ENCODE assay signal across 15 mouse cellular contexts in genomic region chr10:14401744-14402143, GRCm38 (mm10).
DNase-seq lines count a peak whose midpoint lies in the region; ATAC-seq lines count a peak whose summit lies in the region.
"Had no signal": no experiment of that assay in that cellular context is flagged by ENCODE, and none has a peak within 500 bp of the region (broad histone marks: within the 10 kb centered on the region; RNA-seq: fewer than 3 reads in every experiment).

No protein-coding gene starts in this region.

- H3K4me1 ChIP-seq in heart, embryonic 12.5 days (replicated peaks), result no peaks in the 10 kb centered on the region
- no peaks in the 10 kb centered on the region for H3K4me1 ChIP-seq in midbrain, embryonic 15.5 days
- no peaks in the 10 kb centered on the region for H3K4me1 ChIP-seq in hindbrain, embryonic 11.5 days (replicated peaks; ENCODE audit: control insufficient read depth, insufficient read depth, low read length)
- H3K4me1 ChIP-seq: forebrain, embryonic 10.5 days; liver, embryonic 13.5 days had no signal

- H3K9me3 ChIP-seq in heart, embryonic 12.5 days (replicated peaks), result peaks cover 3% of the 10 kb centered on the region
- 0 out of 2 replicates have a peak, but pooled peaks cover 4% of the 10 kb centered on the region for H3K9me3 ChIP-seq in midbrain, embryonic 15.5 days
- no peaks in the 10 kb centered on the region for H3K9me3 ChIP-seq in hindbrain, embryonic 11.5 days (ENCODE audit: control insufficient read depth, low read length)
- H3K9me3 ChIP-seq: liver, embryonic 13.5 days had no signal

- H3K27me3 ChIP-seq in heart, embryonic 12.5 days (replicated peaks), result no peaks in the 10 kb centered on the region
- H3K27me3 ChIP-seq in midbrain, embryonic 15.5 days (replicated peaks), result no peaks in the 10 kb centered on the region
- H3K27me3 ChIP-seq in hindbrain, embryonic 11.5 days (ENCODE audit: control insufficient read depth, insufficient read depth, low read length), result no peaks in the 10 kb centered on the region
- H3K27me3 ChIP-seq: liver, embryonic 13.5 days had no signal

- H3K9ac ChIP-seq in heart, embryonic 12.5 days, result no peak overlapping the region
- H3K9ac ChIP-seq in midbrain, embryonic 15.5 days, result no peak overlapping the region
- H3K9ac ChIP-seq in hindbrain, embryonic 11.5 days (ENCODE audit: low read depth, low read length), result no peak overlapping the region
- H3K9ac ChIP-seq: hindbrain, embryonic 14.5 days; liver, embryonic 13.5 days had no signal

- no peak overlapping the region for H3K4me3 ChIP-seq in heart, embryonic 12.5 days
- no peak overlapping the region for H3K4me3 ChIP-seq in midbrain, embryonic 15.5 days
- no peak overlapping the region for H3K4me3 ChIP-seq in hindbrain, embryonic 11.5 days (ENCODE audit: low read depth, low read length)
- H3K4me3 ChIP-seq: forebrain, embryonic 10.5 days; heart, adult 2 months; layer of hippocampus, adult 2 months; liver, embryonic 13.5 days had no signal

- H3K36me3 ChIP-seq in heart, embryonic 12.5 days, result peaks cover 8% of the 10 kb centered on the region
- no peaks in the 10 kb centered on the region for H3K36me3 ChIP-seq in midbrain, embryonic 15.5 days (replicated peaks)
- H3K36me3 ChIP-seq in hindbrain, embryonic 11.5 days (ENCODE audit: control insufficient read depth, insufficient read depth, low read length), result no peaks in the 10 kb centered on the region
- H3K36me3 ChIP-seq: forebrain, embryonic 10.5 days; liver, embryonic 13.5 days had no signal

- DNase-seq in heart, adult 11 months, result peak; percentile 91
- peak; percentile 32 to 34 for DNase-seq in right cerebral cortex, postnatal 10 days (ENCODE audit: low spot score in 2 of 2)
- no peak for DNase-seq in right cerebral cortex, postnatal 4 days
- DNase-seq in c-Kit-positive CD71-positive TER-119-positive erythroid progenitor cells, embryonic 14.5 days (ENCODE audit: low spot score), result no peak
- DNase-seq in hindbrain, embryonic 11.5 days (ENCODE audit: low spot score), result no peak
- DNase-seq: embryo, embryonic 11 days; liver, embryonic 13.5 days had no signal

- WGBS in heart, embryonic 12.5 days, result 77% methylated on average over 8 of the region's 8 CpGs
- 87% methylated on average over 8 of the region's 8 CpGs for WGBS in midbrain, embryonic 15.5 days
- WGBS in hindbrain, embryonic 11.5 days, result 88% methylated on average over 8 of the region's 8 CpGs

- ATAC-seq in heart, embryonic 12.5 days (ENCODE audit: insufficient number of reproducible peaks, low FRiP score), result no peak
- peak; percentile 46; the same call in 1 of the 2 replicates for ATAC-seq in granulocyte monocyte progenitor cell, adult 5-6 weeks (replicated peaks; ENCODE audit: poor library complexity, severe bottlenecking)
- ATAC-seq in midbrain, embryonic 15.5 days (replicated peaks), result no peak
- ATAC-seq in hindbrain, embryonic 11.5 days (ENCODE audit: low FRiP score), result no peak

- H3K27ac ChIP-seq in heart, embryonic 12.5 days (ENCODE audit: poor library complexity, severe bottlenecking), result no peak overlapping the region
- H3K27ac ChIP-seq in midbrain, embryonic 15.5 days, result no peak overlapping the region
- H3K27ac ChIP-seq in hindbrain, embryonic 11.5 days (ENCODE audit: low read depth, low read length), result no peak overlapping the region
- H3K27ac ChIP-seq: forebrain, embryonic 10.5 days; heart, adult 2 months; hindbrain, embryonic 14.5 days; layer of hippocampus, adult 2 months; liver, embryonic 13.5 days; stomach, postnatal 0 days had no signal

- H3K4me2 ChIP-seq in heart, embryonic 12.5 days, result no peak overlapping the region
- no peak overlapping the region for H3K4me2 ChIP-seq in midbrain, embryonic 15.5 days
- H3K4me2 ChIP-seq in hindbrain, embryonic 11.5 days (replicated peaks; ENCODE audit: low read depth, low read length), result no peak overlapping the region
- H3K4me2 ChIP-seq: hindbrain, embryonic 14.5 days; liver, embryonic 13.5 days had no signal

Comparison
In these comparisons a context has a peak if more than half of its experiments do, and no peak if none do; other contexts are left out.
1. DNase-seq: peak in heart, adult 11 months (single experiment) and right cerebral cortex, postnatal 10 days (2 of 2); none in right cerebral cortex, postnatal 4 days (single experiment), c-Kit-positive CD71-positive TER-119-positive erythroid progenitor cells, embryonic 14.5 days (single experiment) and hindbrain, embryonic 11.5 days (single experiment).